Mouse (Mus musculus): ENCODE measurements around the gene Fgf9. TPM values are rescaled to one million over a fixed set of nuclear protein-coding genes. Genes with fewer than 3 reads are reported as not detected.

Fgf9 gene
- polyA plus RNA-seq, 1 experiment from 2014 or later = 21.0 TPM

GRCm38 (mm10) chr14:58101298-58101697 lies 31.0 kb downstream of the Fgf9 start:
- H3K4me1 ChIP-seq = no peaks in the 10 kb centered on the region
- 10% methylated on average over 6 of the region's 6 CpGs for WGBS
- 0 out of 2 replicates have a peak, but pooled peaks have one; percentile 39 for ATAC-seq (replicated peaks)

GRCm38 (mm10) chr14:58104266-58104665 lies 33.9 kb downstream of the Fgf9 start:
- WGBS = 70% methylated on average over 8 of the region's 8 CpGs
- Histone ChIP-seq H3K9me3 (no peaks in the 10 kb centered on the region), H3K27ac (no peak overlapping the region), H3K4me3 (no peak overlapping the region), H3K9ac (no peak overlapping the region), H3K4me2 (no peak overlapping the region), H3K36me3 (replicated peaks) (no peaks in the 10 kb centered on the region), H3K4me1 (no peaks in the 10 kb centered on the region), H3K27me3 (replicated peaks) (no peaks in the 10 kb centered on the region)
- ATAC-seq (replicated peaks) = no peak

More at GRCm38 (mm10) chr14:58101298-58101697, 31.0 kb downstream of the Fgf9 start:
- Histone ChIP-seq H3K9ac (no peak overlapping the region), H3K27me3 (replicated peaks) (no peaks in the 10 kb centered on the region), H3K36me3 (replicated peaks) (no peaks in the 10 kb centered on the region), H3K4me3 (no peak overlapping the region), H3K4me2 (no peak overlapping the region), H3K9me3 (no peaks in the 10 kb centered on the region), H3K27ac (no peak overlapping the region)

- no peaks in the 10 kb centered on the region for H3K36me3 ChIP-seq (replicated peaks)
- no peak for ATAC-seq (replicated peaks)
These were observed 35.2 kb downstream of the Fgf9 start for GRCm38 (mm10) chr14:58105596-58105995.

GRCm38 (mm10) chr14:58109601-58110000 lies 39.3 kb downstream of the Fgf9 start:
- Histone ChIP-seq H3K36me3 (replicated peaks) (no peaks in the 10 kb centered on the region), H3K27me3 (replicated peaks) (no peaks in the 10 kb centered on the region), H3K4me2 (no peak overlapping the region), H3K27ac (no peak overlapping the region), H3K9me3 (no peaks in the 10 kb centered on the region), H3K9ac (no peak overlapping the region), H3K4me3 (no peak overlapping the region), H3K4me1 (no peaks in the 10 kb centered on the region)
- WGBS = 84% methylated on average over 9 of the region's 9 CpGs
- ATAC-seq (replicated peaks) = no peak

More at GRCm38 (mm10) chr14:58105596-58105995, 35.2 kb downstream of the Fgf9 start:
- no peak overlapping the region for H3K27ac ChIP-seq
- WGBS = 85% methylated on average over 5 of the region's 5 CpGs
- no peaks in the 10 kb centered on the region for H3K27me3 ChIP-seq (replicated peaks)
- H3K9ac ChIP-seq = no peak overlapping the region
- no peak overlapping the region for H3K4me2 ChIP-seq
- no peaks in the 10 kb centered on the region for H3K9me3 ChIP-seq
- no peaks in the 10 kb centered on the region for H3K4me1 ChIP-seq
- no peak overlapping the region for H3K4me3 ChIP-seq

GRCm38 (mm10) chr14:58111562-58111961 lies 41.2 kb downstream of the Fgf9 start:
- no peak overlapping the region for H3K27ac ChIP-seq
- H3K4me1 ChIP-seq = no peaks in the 10 kb centered on the region
- H3K4me2 ChIP-seq = no peak overlapping the region
- no peaks in the 10 kb centered on the region for H3K36me3 ChIP-seq (replicated peaks)
- H3K27me3 ChIP-seq (replicated peaks) = no peaks in the 10 kb centered on the region
- 86% methylated on average over 10 of the region's 10 CpGs for WGBS
- no peak overlapping the region for H3K9ac ChIP-seq
- no peak overlapping the region for H3K4me3 ChIP-seq
- H3K9me3 ChIP-seq = no peaks in the 10 kb centered on the region
- ATAC-seq (replicated peaks) = no peak

- H3K27me3 ChIP-seq (replicated peaks) = no peaks in the 10 kb centered on the region
- WGBS = 71% methylated on average over 3 of the region's 3 CpGs
- no peak overlapping the region for H3K9ac ChIP-seq
- no peaks in the 10 kb centered on the region for H3K36me3 ChIP-seq (replicated peaks)
- H3K27ac ChIP-seq = no peak overlapping the region
- no peak overlapping the region for H3K4me2 ChIP-seq
- H3K9me3 ChIP-seq = no peaks in the 10 kb centered on the region
- ATAC-seq (replicated peaks) = 0 out of 2 replicates have a peak, but pooled peaks have one; percentile 24
- no peak overlapping the region for H3K4me3 ChIP-seq
- H3K4me1 ChIP-seq = no peaks in the 10 kb centered on the region
These were observed 42.0 kb downstream of the Fgf9 start for GRCm38 (mm10) chr14:58112341-58112740.

GRCm38 (mm10) chr14:58113180-58113579 lies 42.8 kb downstream of the Fgf9 start:
- H3K27ac ChIP-seq = no peak overlapping the region
- no peaks in the 10 kb centered on the region for H3K36me3 ChIP-seq (replicated peaks)
- no peaks in the 10 kb centered on the region for H3K9me3 ChIP-seq
- H3K4me3 ChIP-seq = no peak overlapping the region
- H3K9ac ChIP-seq = no peak overlapping the region
- no peak overlapping the region for H3K4me2 ChIP-seq
- no peak for ATAC-seq (replicated peaks)
- no peaks in the 10 kb centered on the region for H3K27me3 ChIP-seq (replicated peaks)
- no peaks in the 10 kb centered on the region for H3K4me1 ChIP-seq
- WGBS = 62% methylated on average over 6 of the region's 6 CpGs

- H3K4me1 ChIP-seq = no peaks in the 10 kb centered on the region
- H3K36me3 ChIP-seq (replicated peaks) = no peaks in the 10 kb centered on the region
- ATAC-seq (replicated peaks) = no peak
- no peak overlapping the region for H3K27ac ChIP-seq
- H3K9me3 ChIP-seq = no peaks in the 10 kb centered on the region
- 91% methylated on average over 2 of the region's 2 CpGs for WGBS
- no peak overlapping the region for H3K9ac ChIP-seq
- H3K27me3 ChIP-seq (replicated peaks) = no peaks in the 10 kb centered on the region
- no peak overlapping the region for H3K4me2 ChIP-seq
- no peak overlapping the region for H3K4me3 ChIP-seq
These were observed 43.8 kb downstream of the Fgf9 start for GRCm38 (mm10) chr14:58114146-58114545.

- Histone ChIP-seq H3K4me2 (no peak overlapping the region), H3K27ac (no peak overlapping the region), H3K4me1 (no peaks in the 10 kb centered on the region), H3K9me3 (no peaks in the 10 kb centered on the region), H3K4me3 (no peak overlapping the region), H3K9ac (no peak overlapping the region), H3K36me3 (replicated peaks) (no peaks in the 10 kb centered on the region), H3K27me3 (replicated peaks) (no peaks in the 10 kb centered on the region)
- ATAC-seq (replicated peaks) = no peak
These were observed 54.3 kb downstream of the Fgf9 start for GRCm38 (mm10) chr14:58124625-58125024.

GRCm38 (mm10) chr14:58126508-58126907 lies 56.2 kb downstream of the Fgf9 start:
- WGBS = 90% methylated on average over 10 of the region's 10 CpGs
- Histone ChIP-seq H3K4me3 (no peak overlapping the region), H3K27me3 (replicated peaks) (no peaks in the 10 kb centered on the region), H3K27ac (no peak overlapping the region), H3K4me2 (no peak overlapping the region), H3K9ac (no peak overlapping the region), H3K9me3 (no peaks in the 10 kb centered on the region), H3K36me3 (replicated peaks) (no peaks in the 10 kb centered on the region), H3K4me1 (no peaks in the 10 kb centered on the region)
- no peak for ATAC-seq (replicated peaks)

- H3K36me3 ChIP-seq (replicated peaks) = no peaks in the 10 kb centered on the region
- no peaks in the 10 kb centered on the region for H3K9me3 ChIP-seq
- ATAC-seq (replicated peaks) = no peak
- no peaks in the 10 kb centered on the region for H3K27me3 ChIP-seq (replicated peaks)
- no peaks in the 10 kb centered on the region for H3K4me1 ChIP-seq
- H3K9ac ChIP-seq = no peak overlapping the region
- WGBS = 95% methylated on average over 1 of the region's 1 CpGs
- no peak overlapping the region for H3K4me3 ChIP-seq
- no peak overlapping the region for H3K27ac ChIP-seq
- no peak overlapping the region for H3K4me2 ChIP-seq
These were observed 69.2 kb downstream of the Fgf9 start for GRCm38 (mm10) chr14:58139506-58140055.

GRCm38 (mm10) chr14:58149637-58150470 lies 79.5 kb downstream of the Fgf9 start:
- ATAC-seq (replicated peaks) = 0 out of 2 replicates have a peak, but pooled peaks have one; percentile 33
- 53% methylated on average over 23 of the region's 23 CpGs for WGBS
- H3K27ac ChIP-seq = no peak overlapping the region

More at GRCm38 (mm10) chr14:58149637-58150470, 79.5 kb downstream of the Fgf9 start:
- H3K4me3 ChIP-seq = peak overlapping the region; percentile 17; the same call in 1 of the 2 replicates
- no peaks in the 10 kb centered on the region for H3K27me3 ChIP-seq (replicated peaks)
- H3K36me3 ChIP-seq (replicated peaks) = no peaks in the 10 kb centered on the region
- H3K4me2 ChIP-seq = peak overlapping the region; percentile 42
- H3K9ac ChIP-seq = no peak overlapping the region
- no peaks in the 10 kb centered on the region for H3K9me3 ChIP-seq
- peaks cover 6% of the 10 kb centered on the region; the same call in 1 of the 2 replicates for H3K4me1 ChIP-seq
